28 mouse cellular contexts compared by ENCODE assay signal in genomic region chr14:121144496-121144895, GRCm38 (mm10).
DNase-seq lines count a peak whose midpoint lies in the region; ATAC-seq and TF ChIP-seq lines count a peak whose summit lies in the region.
"Had no signal": no experiment of that assay in that cellular context is flagged by ENCODE, and none has a peak within 500 bp of the region (broad histone marks: within the 10 kb centered on the region; RNA-seq: fewer than 3 reads in every experiment).

No protein-coding gene starts in this region.

- WGBS in kidney, adult 2 months = 43% methylated on average over 2 of the region's 2 CpGs
- 44% methylated on average over 2 of the region's 2 CpGs for WGBS in liver, adult 2 months
- 46% methylated on average over 2 of the region's 2 CpGs for WGBS in liver, embryonic 13.5 days (ENCODE audit: insufficient replicate concordance)

- H3K27me3 ChIP-seq in kidney, adult 2 months (replicated peaks; ENCODE audit: control insufficient read depth, insufficient read depth, low read length) = no peaks in the 10 kb centered on the region
- no peaks in the 10 kb centered on the region for H3K27me3 ChIP-seq in liver, adult 2 months (ENCODE audit: control insufficient read depth, insufficient read depth, low read length)
- H3K27me3 ChIP-seq in liver, embryonic 13.5 days = no peaks in the 10 kb centered on the region
- H3K27me3 ChIP-seq: embryonic facial prominence, embryonic 12.5 days; forebrain, embryonic 15.5 days; intestine, embryonic 15.5 days; limb, embryonic 13.5 days; neural tube, embryonic 13.5 days had no signal

- H3K4me2 ChIP-seq in liver, embryonic 13.5 days = 0 out of 2 replicates have a peak overlapping the region, but pooled peaks have one; percentile 36
- H3K4me2 ChIP-seq: embryonic facial prominence, embryonic 12.5 days; forebrain, embryonic 15.5 days; limb, embryonic 13.5 days; lung, embryonic 14.5 days; midbrain, embryonic 11.5 days; neural tube, embryonic 13.5 days had no signal

- H3K79me2 ChIP-seq in liver, adult 2 months (ENCODE audit: control insufficient read depth, insufficient read depth, low read length) = 0 out of 2 replicates have a peak, but pooled peaks cover 2% of the 10 kb centered on the region

- DNase-seq in kidney, adult 2 months = no peak
- DNase-seq in kidney, adult 9 months = no peak
- DNase-seq in liver, adult 2 months (ENCODE audit: extremely low read depth, low read depth, low spot score) = no peak
- DNase-seq in liver = no peak
- no peak for DNase-seq in liver, embryonic 13.5 days
- peak; percentile 49 for DNase-seq in retina, embryonic 14.5 days (ENCODE audit: low spot score)
- no peak for DNase-seq in natural killer cell, adult 2 months (ENCODE audit: low spot score in 2 of 2)
- DNase-seq: adrenal gland, postnatal 10 days; cerebellum, adult 11 months; cerebellum, adult 9-11 months; embryo, embryonic 11 days; gastrocnemius, postnatal 10 days; lung, embryonic 14.5 days; spleen, adult 18-20 months; thymus, postnatal 14 days had no signal

- no peaks in the 10 kb centered on the region for H3K9me3 ChIP-seq in liver, embryonic 13.5 days (replicated peaks)
- H3K9me3 ChIP-seq: embryonic facial prominence, embryonic 12.5 days; forebrain, embryonic 10.5 days; forebrain, embryonic 15.5 days; intestine, embryonic 15.5 days; limb, embryonic 13.5 days; neural tube, embryonic 13.5 days had no signal

- H3K27ac ChIP-seq in kidney, adult 2 months (ENCODE audit: insufficient read depth, low read depth, low read length) = peak overlapping the region; percentile 91
- peak overlapping the region; percentile 66 for H3K27ac ChIP-seq in liver, adult 2 months (replicated peaks; ENCODE audit: insufficient read depth, low read depth, low read length)
- peak overlapping the region; percentile 80 for H3K27ac ChIP-seq in liver, embryonic 13.5 days
- H3K27ac ChIP-seq: embryonic facial prominence, embryonic 12.5 days; forebrain, embryonic 10.5 days; forebrain, embryonic 15.5 days; intestine, embryonic 15.5 days; layer of hippocampus, adult 2 months; left cerebral cortex, adult 2 months; limb, embryonic 13.5 days; neural tube, embryonic 13.5 days had no signal

- H3K36me3 ChIP-seq in kidney, adult 2 months (ENCODE audit: control insufficient read depth, insufficient read depth, low read length) = no peaks in the 10 kb centered on the region
- H3K36me3 ChIP-seq in liver, adult 2 months (ENCODE audit: control insufficient read depth, insufficient read depth, low read length) = no peaks in the 10 kb centered on the region
- no peaks in the 10 kb centered on the region for H3K36me3 ChIP-seq in liver, embryonic 13.5 days
- H3K36me3 ChIP-seq: embryonic facial prominence, embryonic 12.5 days; forebrain, embryonic 10.5 days; forebrain, embryonic 15.5 days; G1E; intestine, embryonic 15.5 days; limb, embryonic 13.5 days; neural tube, embryonic 13.5 days had no signal

- no peak overlapping the region for H3K9ac ChIP-seq in liver, adult 2 months (ENCODE audit: low read depth, low read length)
- H3K9ac ChIP-seq in liver, embryonic 13.5 days = no peak overlapping the region
- H3K9ac ChIP-seq: embryonic facial prominence, embryonic 12.5 days; forebrain, embryonic 15.5 days; intestine, embryonic 15.5 days; limb, embryonic 13.5 days; lung, embryonic 14.5 days; neural tube, embryonic 13.5 days had no signal

- no peak for ATAC-seq in liver, embryonic 13.5 days (ENCODE audit: low read depth)
- no peak for ATAC-seq in activated CD4-positive, CD25-positive, alpha-beta regulatory T cell, adult 4 months
- ATAC-seq: forebrain, embryonic 15.5 days; hindbrain, embryonic 16.5 days had no signal

- TF ChIP-seq CTCF in kidney, adult 2 months (conservative IDR thresholded peaks at IDR 0.05; ENCODE audit: insufficient read depth, insufficient read length, low read depth, low read length) = no peak
- no peak for TF ChIP-seq CTCF in liver, adult 2 months (IDR thresholded peaks at IDR 0.05; ENCODE audit: low read depth, low read length)

- H3K4me1 ChIP-seq in kidney, adult 2 months (ENCODE audit: control insufficient read depth, insufficient read depth, low read length) = peaks cover 46% of the 10 kb centered on the region
- peaks cover 38% of the 10 kb centered on the region for H3K4me1 ChIP-seq in liver, adult 2 months (ENCODE audit: control insufficient read depth, insufficient read depth, low read length)
- peaks cover 43% of the 10 kb centered on the region for H3K4me1 ChIP-seq in liver, embryonic 13.5 days (replicated peaks)

- no peak for TF ChIP-seq POLR2A in kidney, adult 2 months (IDR thresholded peaks at IDR 0.05; ENCODE audit: low read depth, low read length)
- no peak for TF ChIP-seq POLR2A in liver, adult 2 months (IDR thresholded peaks at IDR 0.05; ENCODE audit: extremely low read depth, insufficient read depth, low read length)

- no peak overlapping the region for H3K4me3 ChIP-seq in kidney, adult 2 months (ENCODE audit: insufficient read depth, low read depth, low read length)
- H3K4me3 ChIP-seq in liver, adult 2 months (ENCODE audit: insufficient read depth, low read depth, low read length) = no peak overlapping the region
- no peak overlapping the region for H3K4me3 ChIP-seq in liver, embryonic 13.5 days (replicated peaks)
- H3K4me3 ChIP-seq: embryonic facial prominence, embryonic 12.5 days; forebrain, embryonic 10.5 days; forebrain, embryonic 15.5 days; intestine, embryonic 15.5 days; layer of hippocampus, adult 2 months; left cerebral cortex, adult 2 months; limb, embryonic 13.5 days; myocyte; neural tube, embryonic 13.5 days had no signal
